Mouse (Mus musculus) layer of hippocampus, postnatal 25 days (tissue): ENCODE measurements at regions not wholly inside any gene's neighbourhood (a gene's known extent, or its start where the extent isn't known, plus 50 kb on each side); places are given as distances from the start of the nearest gene placed in this dataset.

Experiments used
- DNase-seq, 2 experiments: peaks; one replicate each; pipeline ENCODE4 v3.0.0; 2022; ENCODE audit warnings: mixed read lengths in 2 of 2, low spot score in 1 of 2; ENCODE audit errors: extremely low spot score in 1 of 2

- DNase-seq: peak; percentile 5 to 6
These were observed 223.1 kb upstream of the Slc35b3 start for GRCm38 (mm10) chr13:39183715-39184179.

DNA sequence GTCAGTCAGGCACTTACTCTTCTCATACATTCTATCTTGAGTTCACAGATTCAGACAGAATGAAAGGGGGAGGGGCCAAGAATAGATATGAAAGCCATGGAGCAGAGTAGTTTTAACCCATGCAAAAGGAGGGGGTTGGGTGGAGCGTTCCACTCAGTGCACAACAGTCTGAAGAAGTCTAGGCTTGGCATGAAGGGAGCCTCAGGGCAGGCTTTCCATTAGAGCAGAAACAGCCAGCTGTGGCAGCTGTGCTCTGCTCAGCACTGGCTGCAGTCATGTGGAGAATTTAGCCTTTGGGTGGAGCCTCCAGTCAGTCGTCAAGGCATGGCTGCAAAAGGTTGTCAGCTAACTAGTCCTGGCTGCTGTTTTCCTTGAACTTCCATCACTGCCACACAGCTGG is 201.3 kb upstream of the Slc35b3 start:
- DNase-seq: no peak

GRCm38 (mm10) chr13:39127942-39128341 is 167.3 kb upstream of the Slc35b3 start:
- no peak for DNase-seq

- DNase-seq: no peak
These were observed 131.4 kb upstream of the Slc35b3 start for GRCm38 (mm10) chr13:39092058-39092457.

DNA sequence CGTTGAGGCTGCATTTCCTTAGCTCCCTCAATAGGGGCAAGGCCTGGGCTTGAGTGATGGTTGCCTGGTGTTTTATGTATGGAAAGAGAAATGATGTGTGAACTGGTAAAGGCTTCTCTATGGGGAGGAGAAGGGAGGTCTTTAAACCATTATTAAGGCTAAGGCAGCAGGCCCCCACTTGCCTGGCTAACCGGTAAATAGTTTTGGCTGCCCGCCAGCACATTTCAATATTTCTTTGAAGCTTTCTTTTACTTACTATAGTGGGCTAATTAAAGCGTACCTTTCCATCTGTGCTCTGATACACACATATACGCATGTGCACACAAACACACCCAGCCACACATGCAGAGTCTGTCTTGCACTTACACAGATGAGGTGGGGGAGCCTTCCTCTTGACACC is 123.9 kb upstream of the Slc35b3 start:
- no peak for DNase-seq

- DNase-seq: no peak
These were observed 113.5 kb upstream of the Slc35b3 start for GRCm38 (mm10) chr13:39074211-39074610.

DNA sequence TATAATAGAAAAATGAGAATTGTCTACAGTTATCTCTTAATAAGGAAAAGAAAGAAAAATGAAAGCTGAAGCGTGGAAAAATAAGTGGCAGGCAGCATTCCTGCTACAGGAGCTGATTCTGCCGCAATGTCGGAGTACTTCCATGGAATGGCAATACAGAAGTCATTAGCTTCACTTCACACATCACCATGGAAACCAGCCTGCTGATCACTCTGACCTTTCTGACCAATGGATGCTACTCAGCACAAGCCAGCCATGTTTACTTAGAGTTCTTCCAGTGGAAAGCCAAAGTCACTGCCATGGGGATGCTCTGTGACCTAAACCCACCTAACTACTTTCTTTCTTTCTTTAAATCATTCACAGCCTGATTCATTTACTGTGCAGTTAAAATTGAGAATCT is 71.6 kb upstream of the Slc35b3 start:
- no peak for DNase-seq

- no peak for DNase-seq
These were observed 59.5 kb upstream of the Slc35b3 start for GRCm38 (mm10) chr13:39020168-39020567.

- DNase-seq: peak; percentile 52 to 77
These were observed 51.0 kb upstream of the Slc35b3 start for GRCm38 (mm10) chr13:39011696-39012095.
